Mouse (Mus musculus): ENCODE data around the gene Zfp385b.

Zfp385b gene

DNA sequence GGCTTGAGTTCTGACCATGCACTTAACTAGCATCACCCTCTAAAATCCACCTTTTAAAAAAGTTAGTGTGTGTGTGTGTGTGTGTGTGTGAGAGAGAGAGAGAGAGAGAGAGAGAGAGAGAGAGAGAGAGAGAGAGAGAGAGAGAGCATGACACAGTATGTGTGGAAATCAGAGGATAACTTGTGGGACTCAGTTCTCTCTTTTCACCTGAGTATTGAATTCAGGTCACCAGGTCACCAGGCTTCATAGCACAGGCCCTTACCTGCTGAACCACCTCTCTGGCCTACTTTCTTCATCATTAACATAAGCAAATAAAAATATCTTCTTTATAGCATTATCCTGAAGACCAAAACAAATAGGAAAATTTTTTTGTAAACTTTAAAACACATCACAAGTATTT is at the start of gene Zfp385b:
Gene Zfp385b (minus strand): TSS at position 101 of the 400 bp plus-strand sequence.
- DNase-seq (ENCODE audit: low spot score in 2 of 2), result no peak

DNA sequence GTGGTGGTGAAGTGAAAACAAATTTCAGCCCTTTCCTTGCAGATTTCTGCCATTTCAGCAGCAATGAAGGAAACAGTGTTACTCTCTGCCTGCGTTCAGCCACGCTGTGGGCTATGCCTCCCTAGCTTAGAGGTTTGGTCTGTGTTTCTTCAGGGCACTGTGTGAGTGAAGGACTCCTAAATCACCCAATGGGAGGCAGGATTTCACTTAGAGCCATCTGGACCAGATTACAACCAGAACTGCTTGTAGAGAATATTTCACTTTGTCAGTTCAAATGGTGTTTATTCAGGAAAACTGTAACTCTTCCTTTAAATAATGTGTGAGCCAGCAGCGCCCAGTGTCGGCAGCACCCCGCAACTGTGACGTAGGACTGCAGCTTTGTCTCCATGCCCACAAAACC is 44.5 kb upstream of the Zfp385b start:
- DNase-seq (ENCODE audit: low spot score in 2 of 2), result no peak

DNA sequence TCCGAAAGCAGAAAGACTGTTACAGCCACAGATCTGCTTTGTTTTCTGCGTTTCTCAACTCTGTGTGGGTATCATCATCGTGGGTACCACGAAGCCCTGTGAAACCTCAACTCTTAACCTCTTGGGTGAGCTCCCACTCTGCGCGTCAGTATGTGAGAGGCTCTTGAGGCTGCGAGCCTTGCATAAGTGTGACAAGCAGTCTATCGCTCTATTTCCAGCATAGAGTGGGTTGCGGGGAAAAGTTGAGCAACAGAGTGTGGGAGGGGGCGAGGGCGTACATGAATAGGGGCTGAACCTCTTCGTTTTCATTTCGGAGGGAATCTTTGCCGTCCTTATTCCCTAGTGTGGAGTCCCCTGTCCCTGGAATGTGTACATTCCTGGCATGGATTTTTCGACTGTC is 44.1 kb upstream of the Zfp385b start:
- no peak for DNase-seq (ENCODE audit: low spot score in 2 of 2)

DNA sequence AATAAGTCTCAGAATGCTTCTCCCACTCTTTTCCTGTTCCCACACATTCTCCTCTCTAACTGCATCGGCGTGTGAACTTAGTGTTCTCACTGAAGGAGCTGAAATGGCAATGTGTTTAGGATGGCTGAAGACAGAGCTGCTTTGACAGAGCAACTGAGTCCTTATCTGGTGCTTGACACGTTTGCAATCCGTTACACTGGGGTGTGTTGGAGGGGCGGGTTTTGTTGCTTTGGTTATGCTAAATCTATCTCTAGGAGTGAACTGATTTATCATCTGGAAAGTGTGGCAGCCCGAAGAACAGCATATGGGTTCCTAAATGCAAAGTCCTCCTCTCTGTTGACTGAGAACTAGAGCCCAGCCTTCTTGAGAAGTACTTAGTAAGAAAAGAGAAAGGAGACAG is 22.0 kb upstream of the Zfp385b start:
- DNase-seq (ENCODE audit: low spot score in 2 of 2), result no peak

DNA sequence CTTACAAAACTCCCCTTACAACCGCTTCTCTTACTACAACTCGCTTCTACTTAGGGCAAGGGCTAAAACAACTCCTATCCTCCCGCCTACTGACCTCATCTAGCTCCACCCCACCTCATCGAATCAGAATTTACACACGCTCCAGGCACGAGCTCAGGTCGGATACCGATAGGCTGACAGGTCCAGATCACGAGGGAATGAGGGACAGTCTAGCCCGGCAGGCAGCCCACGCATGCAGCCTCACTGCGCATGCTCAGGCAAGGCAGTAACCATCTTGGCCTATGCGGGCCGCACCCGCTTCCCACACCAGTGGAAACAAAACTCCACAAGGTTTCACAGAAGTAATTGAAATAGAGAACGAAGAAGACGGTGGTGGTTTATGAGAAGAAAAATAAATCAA is 20.1 kb upstream of the Zfp385b start:
- DNase-seq (ENCODE audit: low spot score in 2 of 2), result no peak

DNA sequence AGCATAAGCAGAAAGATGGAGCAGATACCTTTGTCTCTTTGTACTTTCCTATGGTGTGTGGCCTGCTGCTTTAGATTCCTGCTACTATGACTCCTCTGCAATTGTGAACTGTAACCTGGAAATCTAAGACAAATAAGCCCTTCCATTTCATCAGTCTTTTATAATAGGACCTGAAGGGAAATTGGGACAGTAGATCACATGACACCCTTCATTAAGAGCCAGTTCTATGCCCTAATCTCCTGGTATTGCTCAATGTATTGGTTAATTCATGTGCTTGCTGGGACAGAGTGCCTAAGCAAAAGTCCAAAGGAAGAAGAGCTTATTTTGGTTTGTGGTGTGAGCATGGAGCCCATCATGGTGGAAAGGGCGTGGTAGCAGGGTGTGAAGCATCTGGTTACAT is 19.2 kb upstream of the Zfp385b start:
- no peak for DNase-seq (ENCODE audit: low spot score in 2 of 2)

DNA sequence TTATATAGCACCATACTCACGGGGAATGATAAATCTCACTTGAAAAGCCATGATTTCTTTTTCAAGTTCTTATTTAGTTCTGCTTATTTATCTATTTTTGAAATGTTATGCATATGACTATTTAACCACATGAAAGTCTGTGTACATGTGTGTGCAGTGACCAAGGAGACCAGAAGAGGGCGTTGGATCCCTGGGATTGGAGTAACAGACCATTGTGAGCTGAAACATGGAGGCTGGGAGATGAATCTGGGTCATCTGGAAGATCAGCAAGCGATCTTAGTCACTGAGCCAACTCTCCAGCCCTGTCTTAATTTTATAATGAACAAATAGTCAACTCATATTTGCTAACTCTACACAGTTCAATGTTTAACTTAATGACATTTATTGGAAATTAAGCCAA is 16.3 kb upstream of the Zfp385b start:
- no peak for DNase-seq (ENCODE audit: low spot score in 2 of 2)

DNA sequence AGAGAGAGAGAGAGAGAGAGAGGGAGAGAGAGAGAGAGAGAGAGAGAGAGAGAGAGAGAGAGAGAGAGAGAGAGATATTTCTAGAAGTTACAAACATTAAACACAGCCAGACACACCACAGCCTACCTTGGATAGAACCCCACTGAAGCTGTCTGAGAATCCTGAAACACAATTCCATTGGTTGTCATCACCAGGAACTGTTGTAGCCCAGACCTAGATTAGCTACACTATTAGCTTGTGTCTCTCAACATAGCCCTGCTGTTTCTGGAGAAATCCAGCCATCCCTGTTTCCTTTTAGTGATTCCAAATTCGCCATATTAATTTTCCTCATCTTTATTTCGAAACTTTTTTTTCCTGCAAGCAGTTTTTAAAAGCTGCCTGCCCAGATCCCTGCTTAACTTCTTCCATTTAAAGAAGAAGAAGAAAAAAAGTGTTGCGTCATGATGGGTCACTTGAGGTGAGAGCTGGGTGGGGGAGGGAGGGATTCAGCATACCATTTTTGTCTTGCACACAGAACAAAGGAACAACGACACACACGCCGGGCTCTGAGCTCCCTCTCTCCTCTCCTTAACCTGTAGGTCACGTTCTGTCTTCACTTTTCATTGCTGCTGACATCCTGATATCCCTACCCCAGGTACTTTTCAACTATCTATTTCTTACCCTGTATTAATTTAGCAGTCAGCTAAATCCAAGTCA is 6.8 kb upstream of the Zfp385b start:
- no peak for DNase-seq (ENCODE audit: low spot score in 2 of 2)

DNA sequence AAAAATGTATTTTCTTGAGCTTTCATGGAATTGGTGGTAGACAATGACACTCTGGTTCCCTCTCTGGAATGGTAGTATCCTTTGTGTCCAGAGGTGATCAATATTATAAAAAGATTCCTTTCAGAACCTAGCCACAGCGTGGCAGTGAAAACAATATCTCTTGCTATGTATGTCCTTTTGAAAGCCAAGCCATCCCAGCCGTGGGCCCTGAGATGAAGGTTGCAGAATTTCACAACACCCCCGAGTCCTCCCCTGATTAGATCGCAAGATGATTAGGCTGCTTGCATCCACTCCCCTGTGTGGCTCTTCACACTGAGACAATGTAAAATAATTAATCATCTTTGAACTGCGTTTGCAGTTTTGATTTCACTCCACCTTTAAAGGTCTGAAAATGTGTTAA is 3.6 kb upstream of the Zfp385b start:
- DNase-seq (ENCODE audit: low spot score in 2 of 2), result no peak

DNA sequence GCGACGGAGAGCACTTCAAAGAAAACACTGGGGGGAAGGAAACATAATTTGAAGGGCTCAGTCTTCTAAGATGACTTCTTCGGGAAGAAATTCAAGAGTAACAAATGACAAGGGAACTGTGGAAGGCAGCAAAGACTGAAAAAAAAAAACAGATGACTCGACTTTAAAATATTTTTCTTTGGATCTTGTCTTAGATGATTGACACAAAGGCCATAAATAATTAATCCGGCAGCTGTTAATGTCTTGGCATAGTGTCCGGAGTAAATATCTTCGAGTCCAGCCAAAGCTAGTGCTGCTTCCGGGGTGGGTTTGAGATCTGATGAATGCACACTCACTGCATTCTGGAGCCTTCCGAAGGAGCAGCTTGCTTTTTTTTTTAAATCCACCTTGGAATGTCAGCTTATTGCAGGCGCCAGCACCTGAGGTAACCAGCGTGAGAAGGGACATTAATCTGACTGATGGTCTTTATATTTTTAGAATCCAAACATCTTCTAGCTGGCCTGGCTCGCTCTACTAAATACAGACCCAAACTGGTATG is 2.0 kb downstream of the Zfp385b start:
- DNase-seq (ENCODE audit: low spot score in 2 of 2), result no peak

DNA sequence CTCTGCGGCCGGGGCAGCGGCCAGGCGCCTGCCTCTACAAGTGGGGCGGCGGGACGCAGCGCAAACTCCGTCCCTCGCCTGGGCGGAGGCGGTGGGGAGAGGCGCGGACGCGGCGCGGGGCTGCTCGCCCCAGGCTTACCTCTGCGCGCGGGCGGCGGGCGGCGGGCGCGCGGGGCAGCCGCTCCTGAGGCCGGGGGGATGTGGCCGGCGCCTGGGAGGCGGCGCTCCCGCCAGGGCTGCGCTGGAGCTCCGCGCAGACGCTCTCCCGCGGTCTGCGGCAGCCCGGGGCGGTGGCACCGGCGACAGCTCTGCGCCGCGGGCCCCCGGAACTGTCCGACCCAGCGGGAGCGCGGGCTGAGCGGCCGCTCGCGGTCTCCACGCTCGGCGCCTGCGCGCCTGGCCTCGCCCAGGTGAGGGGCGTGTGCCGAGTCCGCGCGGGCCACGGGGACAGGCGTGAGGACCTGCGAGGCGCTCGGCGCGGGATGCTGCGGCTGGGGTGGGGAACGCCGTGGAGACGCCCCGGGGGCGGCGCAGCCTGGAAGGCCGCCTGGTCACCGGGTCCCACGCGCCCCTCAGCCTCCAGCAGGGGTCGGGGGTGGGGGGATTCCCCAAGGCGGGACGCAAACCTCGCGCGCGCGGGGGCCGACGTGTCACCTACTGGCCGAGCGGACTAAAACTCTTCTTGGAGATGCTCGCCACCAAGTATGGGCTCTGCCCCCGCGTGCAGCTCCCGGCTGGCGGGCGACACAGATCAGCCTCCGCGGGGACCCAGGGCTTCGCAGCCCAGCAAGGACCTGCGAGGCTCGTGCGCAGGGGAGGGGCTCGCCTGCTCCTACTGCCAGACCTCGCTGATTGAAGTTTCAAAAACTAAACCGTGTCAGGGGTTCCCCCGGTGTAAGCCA is 2.8 kb downstream of the Zfp385b start:
- peak in 1 of 2 experiments; percentile 6 for DNase-seq (ENCODE audit: low spot score in 2 of 2)

DNA sequence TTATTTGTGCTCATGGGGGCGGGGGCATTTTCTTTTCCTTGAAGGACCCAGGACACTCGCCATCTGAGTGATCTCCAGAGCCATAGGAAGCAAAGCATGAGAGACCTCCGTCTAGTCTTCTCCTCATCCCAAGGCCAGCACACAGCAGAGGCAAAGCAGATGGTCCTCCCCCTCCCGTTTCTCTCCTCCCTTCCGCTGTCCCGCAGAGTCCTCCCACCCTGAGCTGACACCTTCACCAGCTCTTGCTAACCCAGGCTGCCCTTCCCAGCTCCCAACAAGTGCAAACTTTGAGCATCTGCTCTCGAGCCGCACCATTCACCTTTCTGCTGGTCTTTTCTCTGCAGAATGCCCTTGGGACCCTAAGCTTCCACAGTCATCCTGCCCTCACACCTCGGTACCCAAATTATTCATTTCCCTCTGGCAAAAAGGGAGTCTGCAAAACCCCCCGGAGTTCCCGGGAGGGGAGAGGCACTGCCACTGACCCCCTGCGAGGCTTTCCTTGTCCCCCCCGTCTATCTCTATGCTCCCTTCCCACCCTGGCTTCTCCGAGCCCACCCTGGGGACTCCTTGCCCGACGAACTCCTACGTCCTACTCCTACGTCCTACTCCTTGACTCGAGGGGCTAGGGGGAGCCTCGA is 3.5 kb downstream of the Zfp385b start:
- DNase-seq (ENCODE audit: low spot score in 2 of 2), result no peak

DNA sequence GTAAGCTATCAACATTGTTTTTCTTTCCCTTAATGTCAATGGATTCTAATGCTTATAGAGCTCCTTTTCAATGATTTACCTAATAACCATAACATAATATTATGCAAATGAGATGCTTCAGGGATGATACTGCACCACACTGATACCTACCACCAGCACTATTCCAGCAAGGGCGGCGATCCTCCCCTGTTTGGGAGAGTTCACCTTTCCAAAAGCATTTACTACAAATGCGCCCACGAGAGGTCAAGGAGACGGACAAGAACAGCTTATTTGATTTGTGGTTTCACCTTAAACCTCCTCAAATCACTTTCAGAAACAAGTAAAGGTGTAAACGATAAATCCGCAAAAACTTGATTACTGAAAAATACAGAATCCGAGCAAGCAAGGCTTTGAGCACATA is 4.5 kb downstream of the Zfp385b start:
- no peak for DNase-seq (ENCODE audit: low spot score in 2 of 2)

DNA sequence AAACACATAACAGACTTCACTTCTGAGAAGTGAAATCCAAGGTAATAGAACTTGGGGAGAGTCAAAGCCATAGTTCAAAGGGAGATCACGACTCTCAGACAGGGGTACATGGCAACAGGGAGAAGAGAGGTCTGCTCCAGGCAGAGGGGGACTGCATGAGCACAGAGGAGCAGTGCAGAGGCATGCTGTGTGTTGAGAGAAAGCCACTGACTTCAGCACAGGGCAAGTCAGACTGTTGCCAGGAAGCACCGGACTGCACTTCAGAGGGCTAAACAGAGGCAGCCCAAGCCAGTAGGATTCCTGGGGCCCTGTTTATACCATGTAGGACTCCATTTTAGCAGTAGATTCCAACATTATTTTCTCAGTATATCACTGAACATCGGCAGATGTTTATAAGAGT is 6.4 kb downstream of the Zfp385b start:
- DNase-seq (ENCODE audit: low spot score in 2 of 2), result no peak

DNA sequence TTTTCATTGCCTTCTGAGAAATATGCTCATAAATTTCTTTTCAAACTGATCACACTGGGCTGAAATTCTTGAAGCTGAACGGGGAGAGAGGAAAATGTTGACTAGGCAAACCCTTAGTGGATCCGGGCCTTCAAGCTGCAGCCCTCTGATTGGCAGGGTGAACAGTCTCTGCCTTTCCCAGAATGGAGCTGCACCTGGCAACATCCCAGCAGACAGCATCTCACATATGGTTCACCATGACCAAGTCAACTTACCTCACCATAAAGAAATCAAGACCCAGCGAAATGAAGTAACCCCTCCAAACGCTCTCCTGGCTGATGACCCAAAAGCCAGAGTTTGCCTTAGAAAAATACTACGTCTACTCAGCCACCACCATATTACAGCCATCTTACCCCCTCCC is 8.7 kb downstream of the Zfp385b start:
- DNase-seq (ENCODE audit: low spot score in 2 of 2), result no peak

DNA sequence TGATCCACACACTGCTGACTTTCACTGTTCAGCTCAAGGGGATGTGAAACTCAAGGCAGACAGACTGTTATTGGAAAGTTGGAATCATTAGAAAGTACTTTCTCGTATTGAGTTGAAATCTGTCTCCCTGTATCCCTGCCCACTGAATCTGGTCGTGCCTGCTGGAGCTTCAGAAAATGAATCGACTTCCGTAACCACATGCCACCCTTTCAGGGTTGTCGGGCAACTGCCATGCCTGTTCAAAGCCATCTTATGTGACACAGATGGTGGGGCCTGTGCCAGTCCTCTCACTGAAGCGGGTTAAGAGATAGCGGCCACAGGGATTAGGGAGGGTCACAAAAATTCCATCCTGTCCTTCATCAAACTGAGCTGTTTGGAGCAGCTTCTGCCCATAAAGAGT is 14.7 kb downstream of the Zfp385b start:
- no peak for DNase-seq (ENCODE audit: low spot score in 2 of 2)

DNA sequence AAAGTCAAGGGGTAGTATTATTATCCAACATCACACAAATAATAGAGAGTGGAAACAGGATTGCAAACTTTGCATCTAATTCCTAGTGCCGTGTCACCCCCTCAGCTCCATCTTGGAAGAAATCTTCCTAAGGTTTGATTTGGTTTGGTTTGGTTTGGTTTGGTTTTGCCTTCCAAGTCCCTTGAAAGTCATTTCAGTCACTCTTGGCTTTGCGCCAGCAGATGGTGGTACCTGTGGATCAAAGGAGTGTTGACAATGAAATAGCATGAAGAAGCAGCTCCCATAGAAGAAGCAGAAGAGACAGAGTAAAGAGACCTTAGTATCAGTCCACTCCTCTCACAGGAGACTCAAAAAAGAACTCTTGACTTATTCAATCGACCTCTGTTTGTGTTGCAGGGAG is 17.1 kb downstream of the Zfp385b start:
- DNase-seq (ENCODE audit: low spot score in 2 of 2), result no peak

DNA sequence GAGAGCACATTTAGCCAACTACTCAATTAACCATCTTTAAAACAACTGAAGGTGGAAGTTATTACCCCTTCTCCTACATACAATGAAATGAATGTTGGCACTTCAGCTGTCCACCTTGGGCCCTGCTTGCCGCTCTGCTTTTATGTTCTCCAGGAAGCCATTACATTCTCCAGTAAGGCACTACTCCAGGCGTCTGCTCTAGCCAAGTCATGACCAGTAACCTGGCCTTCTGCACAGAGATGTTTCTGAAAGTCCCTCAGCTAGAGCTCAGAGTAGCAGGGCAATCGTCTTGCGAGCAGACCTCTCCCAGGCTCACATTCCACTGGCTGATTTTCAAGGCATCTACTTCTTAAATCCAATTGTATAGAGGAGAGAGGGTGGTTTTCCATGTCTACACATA is 18.0 kb downstream of the Zfp385b start:
- no peak for DNase-seq (ENCODE audit: low spot score in 2 of 2)

DNA sequence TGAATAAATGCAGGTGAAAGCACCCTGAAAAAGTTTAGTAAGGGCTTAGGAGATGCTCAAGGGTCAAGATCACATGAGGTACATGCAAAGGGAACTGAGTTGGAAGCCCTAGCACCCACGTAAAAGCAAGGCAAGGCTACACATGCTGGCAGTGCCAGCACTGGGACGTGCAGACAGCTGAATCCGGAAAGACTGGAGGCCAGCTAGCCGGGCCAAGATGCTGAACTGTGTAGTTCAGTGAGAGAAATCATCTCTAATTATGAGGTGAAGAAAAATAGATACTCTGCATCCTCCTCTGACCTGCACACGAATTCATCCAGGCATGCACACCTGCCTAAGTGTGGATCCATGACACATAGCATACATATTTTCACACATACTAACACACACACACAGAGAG is 18.4 kb downstream of the Zfp385b start:
- no peak for DNase-seq (ENCODE audit: low spot score in 2 of 2)

DNA sequence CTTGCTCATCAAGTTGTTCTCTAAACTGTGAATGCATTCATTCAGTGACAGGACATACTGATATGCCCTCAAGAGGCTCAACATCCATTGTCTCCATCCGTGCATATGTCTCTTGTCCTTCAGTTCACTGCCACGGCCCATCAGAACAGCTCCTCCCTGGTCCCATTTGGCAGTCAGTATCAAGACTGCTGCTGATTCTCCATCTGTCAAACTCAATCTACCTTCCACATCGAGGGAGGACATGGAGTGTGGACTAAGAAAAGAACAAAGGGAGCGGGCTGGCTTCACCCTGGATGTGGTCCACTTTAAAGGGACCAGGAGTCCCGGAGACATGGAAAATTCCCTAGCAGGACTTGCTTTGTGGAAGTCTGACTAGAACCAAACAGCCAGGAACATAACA is 22.2 kb downstream of the Zfp385b start:
- DNase-seq (ENCODE audit: low spot score in 2 of 2), result no peak

DNA sequence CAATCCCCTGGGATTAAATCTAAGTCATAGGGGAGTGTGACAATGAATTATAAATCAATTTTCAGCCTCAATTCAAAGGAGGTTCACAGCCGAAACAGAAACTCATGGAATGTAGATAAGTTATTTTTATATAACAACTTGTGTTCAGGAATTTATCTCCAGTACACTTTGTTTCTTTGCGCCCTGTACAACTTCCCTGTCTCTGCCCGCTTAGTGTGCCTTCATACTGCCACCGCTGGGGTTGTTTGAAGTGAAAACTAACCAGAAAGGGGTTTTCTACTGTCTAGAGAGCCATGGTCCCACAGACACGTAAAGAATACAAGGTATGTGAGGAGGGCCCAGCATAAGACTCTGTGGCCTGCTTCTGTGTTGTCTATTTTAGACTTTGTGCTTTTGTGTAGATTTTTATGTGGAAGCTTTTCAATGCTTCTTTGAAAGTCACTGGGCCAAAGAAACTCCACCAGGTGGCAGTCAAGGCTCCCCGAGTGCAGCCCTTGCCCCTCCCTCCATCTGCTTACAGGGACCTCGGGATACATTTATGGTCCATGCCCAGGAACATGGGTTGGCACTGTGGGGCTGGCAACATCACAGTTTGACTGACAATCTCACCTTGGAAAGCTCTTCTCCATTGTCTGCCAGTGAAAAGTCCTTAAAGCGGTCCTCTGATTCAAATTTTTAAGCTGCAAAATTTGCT is 23.4 kb downstream of the Zfp385b start:
- no peak for DNase-seq (ENCODE audit: low spot score in 2 of 2)

DNA sequence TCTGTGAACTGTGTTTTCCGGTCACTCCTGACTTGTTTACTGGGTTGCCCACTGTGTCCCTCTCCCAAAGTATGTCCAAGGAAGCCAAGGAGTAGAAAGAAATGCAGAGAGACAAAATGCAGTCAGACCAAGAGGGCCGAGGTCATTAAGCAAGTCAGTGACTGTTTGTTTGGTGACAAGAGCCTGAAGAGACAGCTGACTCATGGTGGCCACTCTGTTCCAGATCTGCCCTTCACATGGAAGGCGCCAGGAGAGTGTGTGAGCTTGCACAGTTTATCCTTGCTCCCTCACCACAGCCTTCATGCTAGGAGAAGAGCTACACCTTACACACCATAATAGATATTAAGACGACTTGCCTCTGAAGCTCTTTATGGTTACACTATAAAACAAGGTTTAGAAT is 28.6 kb downstream of the Zfp385b start:
- DNase-seq (ENCODE audit: low spot score in 2 of 2), result no peak
